Mouse (Mus musculus): ENCODE measurements around the gene Tmem221.

Gene Tmem221

GRCm38 (mm10) chr8:71577856-71578387 is 19.3 kb upstream of the Tmem221 start:
- DNase-seq, result peak in 1 of 2 experiments; percentile 26

GRCm38 (mm10) chr8:71575020-71575419 is 16.3 kb upstream of the Tmem221 start:
- no peak for DNase-seq

GRCm38 (mm10) chr8:71574426-71574825 is 15.8 kb upstream of the Tmem221 start:
- peak in 1 of 2 experiments; percentile 13 for DNase-seq

DNA sequence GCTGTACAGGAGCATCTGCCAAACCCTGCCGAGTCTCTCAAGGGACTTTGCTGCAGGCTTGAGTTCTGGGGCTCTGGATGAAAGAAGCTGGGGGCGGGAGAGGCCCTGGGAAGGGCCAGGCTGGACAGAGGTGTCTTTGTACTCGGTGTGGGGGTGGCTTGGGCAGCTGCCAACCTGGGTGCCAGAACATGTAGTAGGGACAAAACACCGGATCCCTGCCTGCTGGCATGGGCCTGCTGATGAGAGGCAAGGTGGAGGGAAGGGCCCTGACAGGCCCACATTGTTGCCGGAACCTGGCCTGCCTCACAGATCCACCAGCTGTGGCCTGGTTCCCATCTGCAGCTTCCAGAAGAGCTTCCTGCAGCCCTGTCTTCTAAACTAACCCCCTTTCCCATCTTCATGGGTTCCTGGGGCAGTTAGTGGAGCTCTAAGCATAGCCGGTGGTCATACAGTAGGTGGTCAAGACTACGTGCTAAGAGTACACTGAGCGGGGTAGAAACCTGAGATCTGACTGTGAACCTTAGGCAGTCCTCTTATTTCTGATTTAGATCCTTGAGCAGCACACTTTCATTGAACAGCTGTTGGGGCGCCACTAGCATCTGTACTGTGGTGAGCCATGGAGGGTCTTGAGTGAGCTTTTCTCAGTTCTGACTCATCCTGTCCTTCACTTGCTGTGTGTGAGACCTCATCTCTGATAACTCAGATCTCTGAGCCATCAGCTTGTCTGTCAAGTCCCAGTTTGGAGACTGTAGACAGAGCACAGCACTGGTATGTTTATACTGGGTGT is 14.4 kb upstream of the Tmem221 start:
- DNase-seq, result peak; percentile 59 to 68

- DNase-seq, result peak; percentile 36
These were observed 13.4 kb upstream of the Tmem221 start for GRCm38 (mm10) chr8:71572077-71572476.

DNA sequence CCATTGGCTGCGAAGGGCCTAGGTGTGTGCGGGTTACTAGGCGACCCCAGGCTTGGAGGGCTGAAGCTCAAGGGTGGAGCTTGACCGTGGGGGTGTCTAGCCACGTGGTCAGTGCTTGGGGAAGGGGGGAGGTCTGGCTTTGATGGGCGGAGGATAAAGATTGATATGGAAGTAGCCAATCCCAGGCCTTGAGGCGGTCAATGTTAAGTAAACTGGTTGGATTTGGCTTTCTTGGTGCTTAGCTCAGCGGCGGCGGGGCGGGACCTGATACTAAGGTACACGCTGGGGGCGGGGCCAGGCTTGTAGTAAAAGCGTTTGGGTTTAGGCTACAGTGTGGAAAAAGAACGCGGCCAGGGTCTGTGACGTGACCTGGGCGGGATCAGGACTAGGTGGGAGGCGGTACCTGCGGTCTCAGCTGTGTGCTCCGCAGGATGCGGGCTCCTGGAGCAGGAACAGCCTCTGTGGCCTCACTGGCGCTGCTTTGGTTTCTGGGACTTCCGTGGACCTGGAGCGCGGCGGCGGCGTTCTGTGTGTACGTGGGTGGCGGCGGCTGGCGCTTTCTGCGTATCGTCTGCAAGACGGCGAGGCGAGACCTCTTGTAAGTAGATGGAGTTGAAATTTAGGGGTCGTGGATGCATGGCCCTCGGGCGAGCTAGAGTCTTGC is 11.8 kb upstream of the Tmem221 start:
- peak; percentile 97 to 98 for DNase-seq

DNA sequence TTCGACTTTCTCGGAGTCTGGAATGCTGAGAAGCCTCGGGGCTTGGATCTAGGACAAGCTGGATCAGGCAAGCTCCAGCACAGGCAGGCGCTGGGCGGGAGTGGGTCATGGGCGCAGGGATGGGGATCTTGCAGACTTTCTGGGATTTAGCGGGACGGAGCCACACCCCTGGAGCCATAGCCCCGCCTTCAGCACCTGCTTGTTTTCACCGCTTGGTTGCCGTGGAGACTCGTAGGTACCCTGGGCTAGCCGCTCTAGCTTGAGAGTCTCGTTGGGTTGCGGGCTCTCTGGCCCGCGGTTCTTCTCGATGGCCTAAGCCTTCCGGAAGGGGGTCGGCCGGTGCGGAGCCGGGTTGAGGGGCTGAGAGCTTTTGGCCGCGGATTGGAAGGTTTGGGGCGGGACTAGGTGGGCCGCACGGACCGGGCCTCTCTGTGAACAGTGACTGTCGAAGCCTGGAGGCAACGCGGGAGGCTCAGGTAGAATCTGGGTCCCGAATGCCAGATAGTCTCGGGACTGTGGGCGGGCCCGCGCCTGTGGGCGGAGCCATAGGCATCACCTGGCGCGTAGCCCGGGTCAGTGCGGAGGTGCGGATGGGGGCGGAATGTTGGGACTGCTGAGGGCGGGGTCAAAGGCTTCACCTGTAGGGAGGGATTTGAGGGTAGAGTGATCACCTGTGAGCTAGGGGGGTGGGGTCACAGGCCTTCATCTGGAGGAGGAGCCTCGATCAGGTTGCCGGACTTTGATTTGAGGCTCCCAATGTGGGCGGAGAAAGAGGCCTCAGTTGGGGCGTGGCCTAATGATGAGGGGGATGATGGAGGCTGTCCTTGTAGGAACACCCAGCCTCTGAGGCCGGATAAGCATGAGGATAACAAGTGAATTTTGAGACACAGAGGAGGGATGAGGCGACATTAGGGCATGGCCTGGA is 11.0 kb upstream of the Tmem221 start:
- peak; percentile 92 to 93 for DNase-seq

DNA sequence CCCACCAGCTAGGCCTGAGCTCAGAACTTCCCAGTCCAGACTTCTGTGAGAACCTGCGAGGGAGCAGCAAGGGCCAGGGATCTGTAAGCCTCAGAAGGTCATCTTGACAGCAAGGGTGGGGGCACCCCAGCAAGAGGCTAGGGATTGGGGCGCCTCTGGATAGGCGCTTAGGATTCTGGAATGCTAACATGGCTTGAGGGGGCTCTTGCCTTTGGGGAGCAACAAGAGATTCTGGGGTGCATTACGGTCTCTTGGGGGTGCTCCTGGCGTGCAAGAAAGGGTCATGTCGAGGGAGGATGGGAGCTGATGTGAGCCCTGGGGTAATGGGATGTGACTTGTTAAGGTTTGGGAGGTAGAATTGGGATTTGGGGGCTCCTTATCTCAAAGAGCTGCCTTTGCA is 10.3 kb upstream of the Tmem221 start:
- DNase-seq, result peak in 1 of 2 experiments; percentile 15

DNA sequence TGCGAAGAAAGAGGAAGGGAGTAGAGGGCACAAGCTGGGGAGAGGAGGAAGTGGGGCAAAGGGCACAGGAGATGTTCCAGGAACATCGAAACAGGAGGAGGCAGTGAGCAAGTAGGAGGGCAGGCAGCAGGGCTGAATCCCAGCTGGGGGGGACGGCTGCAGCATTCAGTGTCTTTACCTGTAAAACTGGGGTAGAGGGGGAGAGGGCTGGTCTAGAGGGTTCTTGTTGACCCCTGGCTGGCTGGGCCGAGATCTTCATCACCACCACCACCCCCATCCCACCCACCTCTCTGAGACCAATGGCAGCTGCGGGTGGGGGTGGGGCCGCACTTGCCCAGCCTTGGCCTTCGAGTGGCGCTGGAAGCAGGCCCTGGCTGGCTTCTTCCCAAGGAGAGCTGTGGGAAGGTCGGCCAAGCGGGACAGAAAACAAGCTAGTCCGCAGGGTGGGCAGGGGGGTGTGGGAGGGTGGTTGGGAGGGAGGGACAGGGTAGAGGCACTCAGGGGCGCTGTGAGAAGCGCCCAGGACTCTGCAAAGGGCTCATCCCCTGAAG is 9.8 kb upstream of the Tmem221 start, which contains the start of gene Slc27a1:
TSS of gene Slc27a1 (plus strand) at position 496 of the 551 bp plus-strand sequence.
- peak; percentile 49 to 58 for DNase-seq

- DNase-seq, result no peak
These were observed 8.9 kb upstream of the Tmem221 start for GRCm38 (mm10) chr8:71567587-71567986.

DNA sequence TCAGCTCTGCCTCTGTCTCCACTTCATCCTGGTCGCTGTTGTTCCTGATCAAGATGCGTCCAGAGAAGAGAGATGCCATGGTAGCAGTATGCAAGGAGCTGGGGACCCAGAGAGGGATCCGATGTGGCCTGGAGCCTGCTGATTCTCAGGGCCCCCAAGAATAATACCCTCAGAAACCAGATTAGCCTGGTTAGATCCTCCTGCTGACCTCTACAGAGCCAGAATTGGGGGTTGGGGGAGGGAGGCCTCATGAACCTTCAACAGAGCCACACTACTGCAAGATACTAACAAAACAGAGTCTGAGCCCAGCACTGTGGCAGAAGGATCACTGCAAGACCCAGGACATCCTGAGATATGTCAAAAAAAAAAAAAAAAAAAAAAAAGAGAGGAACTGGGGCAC is 7.8 kb upstream of the Tmem221 start, which contains the start of gene Nxnl1:
TSS of gene Nxnl1 (minus strand) at position 101 of the 400 bp plus-strand sequence.
- no peak for DNase-seq

DNA sequence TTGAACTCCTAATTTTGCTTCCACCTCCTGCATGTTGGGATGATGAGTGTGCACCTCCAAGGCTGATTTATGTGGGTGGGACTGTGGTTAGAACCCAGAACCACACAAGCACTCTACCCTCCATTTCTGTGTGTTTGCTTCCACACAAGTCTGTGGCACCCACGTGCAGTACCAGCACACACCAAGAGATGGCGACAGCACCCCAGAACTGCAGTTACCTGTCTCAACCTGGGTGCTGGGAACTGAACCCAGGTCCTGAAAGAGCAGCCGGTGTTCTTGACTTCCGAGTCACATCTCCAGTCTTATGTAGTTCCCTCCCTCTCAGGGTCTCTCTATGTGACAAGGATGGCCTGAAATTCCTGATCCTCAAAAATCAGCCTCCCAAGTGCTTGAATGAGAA is 5.3 kb upstream of the Tmem221 start:
- no peak for DNase-seq

DNA sequence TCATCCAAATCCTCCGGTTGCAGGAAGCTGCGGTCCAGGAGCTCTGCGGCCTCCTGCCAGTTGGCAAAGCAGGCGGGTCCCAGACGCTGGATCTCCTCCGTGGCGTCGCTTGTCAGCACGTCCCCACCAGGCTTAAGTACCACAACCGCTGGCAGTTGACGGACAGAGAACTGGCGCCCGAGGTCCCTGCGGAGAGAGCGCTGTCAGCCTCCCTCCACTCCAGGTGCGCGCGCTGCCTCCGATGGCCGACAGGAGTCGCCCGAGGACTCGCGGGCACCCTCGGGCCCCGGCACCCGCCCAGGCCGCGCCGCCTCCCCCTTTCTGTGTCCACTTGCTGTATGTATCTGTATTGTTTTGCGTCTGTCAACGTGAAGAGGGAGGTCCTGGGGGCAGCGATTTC is 4.1 kb upstream of the Tmem221 start:
- DNase-seq, result peak; percentile 78 to 83

DNA sequence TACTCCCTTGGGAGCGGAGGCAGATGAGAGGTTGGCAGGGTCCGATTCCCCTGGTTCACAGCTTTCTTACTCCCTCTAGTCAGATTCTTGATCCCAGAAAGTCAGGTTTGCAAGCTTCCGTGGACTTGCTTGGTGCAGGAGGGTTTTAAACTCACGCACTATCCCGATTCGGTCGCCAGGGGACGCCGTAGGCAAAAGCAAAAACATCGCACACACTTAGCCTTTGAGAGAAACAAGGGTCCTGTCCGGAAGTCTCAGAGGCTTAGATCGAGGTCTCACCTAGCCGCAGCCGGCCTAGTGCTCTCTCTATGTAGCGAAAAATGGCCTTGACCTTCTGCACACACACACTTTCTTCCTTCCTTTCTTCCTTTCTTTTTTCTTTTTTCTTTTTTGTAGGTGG is 2.7 kb upstream of the Tmem221 start:
- DNase-seq, result peak; percentile 66

- no peak for DNase-seq
These were observed 2.1 kb upstream of the Tmem221 start for GRCm38 (mm10) chr8:71560765-71561164.

DNA sequence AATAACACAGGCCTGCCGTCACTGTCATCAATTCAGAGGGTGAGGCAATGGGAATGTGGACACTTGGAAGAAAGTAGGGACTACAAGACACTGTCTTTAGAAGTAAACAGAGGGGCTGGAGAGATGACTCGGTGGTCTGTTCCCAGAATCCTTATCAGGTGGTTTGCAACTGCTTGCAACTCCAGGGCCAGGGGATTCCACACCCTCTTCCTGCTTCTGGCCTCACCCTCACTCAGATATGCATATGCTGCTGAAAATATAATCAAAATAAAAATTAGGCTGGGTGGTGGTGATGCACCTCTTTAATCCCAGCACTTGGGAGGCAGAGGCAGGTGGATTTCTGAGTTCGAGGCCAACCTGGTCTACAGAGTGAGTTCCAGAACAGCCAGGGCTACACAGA is 1.4 kb upstream of the Tmem221 start:
- no peak for DNase-seq

- DNase-seq, result no peak
These were observed 453 bp upstream of the Tmem221 start for GRCm38 (mm10) chr8:71558958-71559690.

GRCm38 (mm10) chr8:71554644-71555043 is 4.0 kb downstream of the Tmem221 start:
- no peak for DNase-seq

DNA sequence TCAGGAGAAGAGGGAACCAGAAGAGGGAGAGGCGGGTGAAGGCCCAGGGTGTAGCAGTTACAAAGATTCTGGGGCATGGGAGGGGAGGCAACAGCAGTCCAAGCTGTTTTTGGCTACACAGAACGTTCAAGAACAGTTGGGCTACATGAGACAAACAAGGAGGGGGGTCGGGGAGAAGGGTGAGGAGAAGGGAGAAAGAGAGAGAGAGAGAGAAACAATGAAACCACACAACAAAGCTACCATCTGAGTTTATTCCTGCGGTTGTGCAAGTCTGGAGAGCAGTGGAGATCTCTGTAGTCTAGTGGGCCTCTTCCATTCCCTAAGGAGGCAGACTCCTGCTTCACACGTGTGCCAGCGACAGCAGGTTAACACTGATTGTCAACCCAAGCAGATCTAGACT is 4.7 kb downstream of the Tmem221 start:
- DNase-seq, result no peak

GRCm38 (mm10) chr8:71552770-71553169 is 5.9 kb downstream of the Tmem221 start:
- no peak for DNase-seq

DNA sequence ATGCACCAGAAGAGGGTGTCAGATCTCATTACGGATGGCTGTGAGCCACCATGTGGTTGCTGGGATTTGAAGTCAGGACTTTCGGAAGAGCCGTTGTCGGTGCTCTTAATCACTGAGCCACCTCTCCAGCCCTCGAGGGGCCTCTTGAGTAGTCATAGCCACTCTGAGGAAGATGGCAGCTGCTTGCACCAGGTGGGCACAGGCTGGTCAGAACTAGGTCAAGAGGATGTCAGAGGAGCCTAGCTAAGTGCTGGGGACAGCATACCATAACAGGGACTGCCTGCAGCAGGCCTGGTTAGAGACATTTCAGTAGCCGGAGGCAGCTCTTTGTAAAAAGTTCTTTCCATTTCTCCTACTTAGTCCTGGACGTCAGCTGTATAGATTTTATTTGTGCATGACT is 7.9 kb downstream of the Tmem221 start:
- no peak for DNase-seq

GRCm38 (mm10) chr8:71547590-71547989 is 11.1 kb downstream of the Tmem221 start:
- DNase-seq, result no peak

Data from cerebellum, postnatal 36 days (tissue).